14 mouse cellular contexts compared by ENCODE assay signal in the genomic region with DNA sequence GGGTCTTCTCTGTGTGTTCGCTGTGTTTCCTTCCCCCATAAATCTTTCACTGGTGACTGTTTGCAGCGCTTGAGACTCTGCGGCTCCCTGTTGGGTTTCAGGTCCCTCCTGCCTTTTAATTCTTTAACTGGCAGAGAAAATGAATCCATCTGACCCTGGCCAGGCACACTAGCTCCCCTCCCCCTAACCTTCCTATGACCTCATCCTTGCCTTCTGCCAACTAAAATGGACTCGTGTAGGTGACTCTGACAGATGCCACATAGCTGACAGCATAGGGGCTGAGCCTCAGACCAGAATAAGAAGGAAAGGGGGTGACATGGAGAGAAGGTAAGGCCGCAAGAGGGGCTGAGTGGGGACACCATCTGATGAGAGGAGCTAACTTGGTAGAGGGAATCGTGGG. TPM values are rescaled to one million over a fixed set of nuclear protein-coding genes. Genes with fewer than 3 reads are reported as not detected.
A peak's percentile ranks its signal among the peaks of the same experiment; 100 is the strongest.
DNase-seq lines count a peak whose midpoint lies in the region; ATAC-seq and TF ChIP-seq lines count a peak whose summit lies in the region.
"Had no signal": no experiment of that assay in that cellular context is flagged by ENCODE, and none has a peak within 500 bp of the region (broad histone marks: within the 10 kb centered on the region; RNA-seq: fewer than 3 reads in every experiment).

No protein-coding gene starts in this region.

- 50% methylated on average over 6 of the region's 6 CpGs for WGBS in heart, embryonic 10.5 days
- WGBS in limb, embryonic 10.5 days, result 30% methylated on average over 6 of the region's 6 CpGs

- no peak for DNase-seq in heart, embryonic 10.5 days (ENCODE audit: low spot score)
- DNase-seq in heart, adult 8-10 months (ENCODE audit: low spot score), result no peak
- DNase-seq in adrenal gland, adult 2 months, result peak; percentile 87
- peak; percentile 42 for DNase-seq in limb, embryonic 10.5 days (ENCODE audit: low spot score)
- DNase-seq in ovary, adult 18-20 months (ENCODE audit: low spot score), result no peak
- DNase-seq: cerebellum, postnatal 14 days; gastrocnemius, postnatal 10 days; kidney, postnatal 14 days; spleen, adult 18-20 months had no signal

- peaks cover 24% of the 10 kb centered on the region for H3K36me3 ChIP-seq in heart, embryonic 10.5 days
- peaks cover 13% of the 10 kb centered on the region for H3K36me3 ChIP-seq in limb, embryonic 10.5 days
- H3K36me3 ChIP-seq: hindbrain, embryonic 15.5 days had no signal

- H3K27me3 ChIP-seq in heart, embryonic 10.5 days (ENCODE audit: insufficient read depth, poor library complexity, severe bottlenecking), result no peaks in the 10 kb centered on the region
- no peaks in the 10 kb centered on the region for H3K27me3 ChIP-seq in limb, embryonic 10.5 days (ENCODE audit: low read depth, poor library complexity, severe bottlenecking)
- H3K27me3 ChIP-seq: CH12.LX; hindbrain, embryonic 15.5 days had no signal

- peak overlapping the region; percentile 85 for H3K27ac ChIP-seq in heart, embryonic 10.5 days
- 0 out of 2 replicates have a peak overlapping the region, but pooled peaks have one; percentile 13 for H3K27ac ChIP-seq in cortical plate, adult 2 months (ENCODE audit: insufficient read depth, low read length)
- peak overlapping the region; percentile 44; the same call in 1 of the 2 replicates for H3K27ac ChIP-seq in limb, embryonic 10.5 days
- H3K27ac ChIP-seq: hindbrain, embryonic 15.5 days; macrophage had no signal

- peaks cover 95% of the 10 kb centered on the region for H3K4me1 ChIP-seq in heart, embryonic 10.5 days
- peaks cover 12% of the 10 kb centered on the region for H3K4me1 ChIP-seq in cortical plate, adult 2 months (ENCODE audit: control insufficient read depth, insufficient read depth, low read length)
- peaks cover 68% of the 10 kb centered on the region for H3K4me1 ChIP-seq in limb, embryonic 10.5 days

- no peak for TF ChIP-seq POLR2A in cortical plate, adult 2 months (IDR thresholded peaks at IDR 0.05; ENCODE audit: extremely low read depth, insufficient read depth, low read length)

- H3K9me3 ChIP-seq in heart, embryonic 10.5 days, result no peaks in the 10 kb centered on the region
- no peaks in the 10 kb centered on the region for H3K9me3 ChIP-seq in limb, embryonic 10.5 days (replicated peaks)
- H3K9me3 ChIP-seq: hindbrain, embryonic 15.5 days had no signal

- TF ChIP-seq CTCF in cortical plate, adult 2 months (IDR thresholded peaks at IDR 0.05; ENCODE audit: extremely low read depth, insufficient read depth, low read length), result no peak

- no peak overlapping the region for H3K4me3 ChIP-seq in heart, embryonic 10.5 days
- no peak overlapping the region for H3K4me3 ChIP-seq in cortical plate, adult 2 months (ENCODE audit: insufficient read depth, low read length)
- no peak overlapping the region for H3K4me3 ChIP-seq in limb, embryonic 10.5 days
- H3K4me3 ChIP-seq: hindbrain, embryonic 15.5 days had no signal

- no peak for ATAC-seq in CD4-positive, CD25-positive, alpha-beta regulatory T cell, adult 4 months

RNA-seq across cellular contexts. Expression of a gene that starts 31.3 kb away (rescaled TPM):
- polyA plus RNA-seq in heart, embryonic 10.5 days (2016; fragmentation: Nextera tagmentation; extraction: Ambion mirVana), result 24.9 and 32.6 TPM in 2 replicates
- total RNA-seq in heart, adult 8-10 months (2022), result 10 to 100 TPM; 41.6 to 49.5 (median 44.5) TPM
- 10 to 100 TPM; 43.5 to 55.8 TPM for total RNA-seq in adrenal gland, adult 2 months (2021)
- polyA plus RNA-seq in adrenal gland, adult 2 months (2012; rRNA removed), result 36.0 and 51.6 TPM in 2 replicates
- 22.7 and 26.5 TPM in 2 replicates for polyA plus RNA-seq in cortical plate, adult 2 months (2012; rRNA removed)
- polyA plus RNA-seq in limb, embryonic 10.5 days (2016; fragmentation: Nextera tagmentation; extraction: Ambion mirVana), result 11.0 and 13.9 TPM in 2 replicates
- polyA plus RNA-seq in CD4-positive, CD25-positive, alpha-beta regulatory T cell, adult 4 months (2017; shearing (Covaris generic)), result 1 to 10 TPM; 2.8 to 3.0 TPM

Comparison
In these comparisons a context has a peak if more than half of its experiments do, and no peak if none do; other contexts are left out.
1. DNase-seq: peak in adrenal gland, adult 2 months (single experiment) and limb, embryonic 10.5 days (single experiment); none in heart, embryonic 10.5 days (single experiment), heart, adult 8-10 months (single experiment) and ovary, adult 18-20 months (single experiment).
2. H3K27ac ChIP-seq: peak in every context shown above with its lines; median percentile 85 in heart, embryonic 10.5 days; 44 in limb, embryonic 10.5 days; 13 in cortical plate, adult 2 months.